Mouse (Mus musculus) embryonic facial prominence, embryonic 10.5 days (tissue): Measurements from ENCODE around the gene Sds. TPM values are rescaled to one million over a fixed set of nuclear protein-coding genes. Genes with fewer than 3 reads are reported as not detected.

ENCODE experiments used
- DNase-seq: peaks from one replicate; pipeline ENCODE4 v3.0.0-alpha.2; 2017; ENCODE audit warnings: low spot score
- H3K27ac ChIP-seq: fragments of 300-500 bp; sonication (generic); replicated peaks from 2 replicates; pipeline ENCODE4 v1.5.1; 2016; ENCODE audit warnings: mild to moderate bottlenecking
- H3K27me3 ChIP-seq: fragments of 300-500 bp; sonication (generic); replicated peaks from 2 replicates; pipeline ENCODE4 v1.6.1; 2016; ENCODE audit warnings: low read depth, mild to moderate bottlenecking; ENCODE audit not compliant: poor library complexity, severe bottlenecking
- H3K36me3 ChIP-seq: fragments of 300-500 bp; sonication (generic); replicated peaks from 2 replicates; pipeline ENCODE4 v1.6.1; 2016; ENCODE audit warnings: mild to moderate bottlenecking, moderate library complexity
- H3K4me1 ChIP-seq: fragments of 300-500 bp; sonication (generic); 2 replicates; pipeline ENCODE4 v1.6.1; 2016
- H3K4me3 ChIP-seq: fragments of 300-500 bp; sonication (generic); 2 replicates; pipeline ENCODE4 v1.5.1; 2016; ENCODE audit warnings: mild to moderate bottlenecking, moderate library complexity
- H3K9me3 ChIP-seq: fragments of 300-500 bp; sonication (generic); 2 replicates; pipeline ENCODE4 v1.6.1; 2016; ENCODE audit warnings: mild to moderate bottlenecking
- WGBS: fragments of 180-500 bp; shearing (Covaris S2); methylation state at CpG from one replicate; pipeline ENCODE4 v1.1.7; 2016; 5-methylcytosine and 5-hydroxymethylcytosine counted together
- polyA plus RNA-seq: library from polyadenylated mRNA; unstranded; fragments of >200 nt; fragmentation: Nextera tagmentation; extraction: Ambion mirVana; gene quantifications from 2 replicates; pipeline ENCODE4 v1.2.1, GENCODE M21; 2016

The Sds gene
- not detected in 2 replicates for polyA plus RNA-seq

DNA sequence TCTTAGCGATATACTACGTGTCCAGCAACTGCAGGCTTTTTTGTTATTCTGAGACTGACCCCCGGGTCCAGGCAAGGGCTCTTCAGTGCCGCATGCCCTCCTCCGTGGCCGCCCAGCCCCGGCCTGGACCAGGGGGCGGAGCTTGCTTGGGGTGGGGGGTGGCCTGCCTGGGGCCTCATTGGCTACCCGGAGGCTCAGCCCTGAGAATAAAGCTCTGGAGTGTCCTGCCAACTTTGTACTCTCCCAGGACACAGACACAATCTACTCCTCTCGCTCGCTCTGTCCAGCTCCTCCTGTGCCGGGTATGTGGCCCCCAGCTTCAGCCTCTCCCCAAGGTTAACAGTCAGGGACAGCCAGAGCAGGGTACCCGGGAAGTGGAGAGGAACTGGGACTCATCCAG is at the start of gene Sds:
Gene Sds, plus strand, starts transcription at position 231 of the 400 bp plus-strand sequence.
- H3K4me1 ChIP-seq, result peaks cover 11% of the 10 kb centered on the region
- no peaks in the 10 kb centered on the region for H3K36me3 ChIP-seq
- DNase-seq, result no peak
- WGBS, result 14% methylated on average over 13 of the region's 13 CpGs
- H3K27ac ChIP-seq, result no peak within 1 kb of the TSS
- H3K9me3 ChIP-seq, result no peaks in the 10 kb centered on the region
- H3K27me3 ChIP-seq, result peaks cover 16% of the 10 kb centered on the region
- H3K4me3 ChIP-seq, result no peak within 1 kb of the TSS

GRCm38 (mm10) chr5:120426572-120426971 is 49.8 kb upstream of the Sds start:
- no peak overlapping the region for H3K4me3 ChIP-seq
- peak; percentile 22 for DNase-seq

DNA sequence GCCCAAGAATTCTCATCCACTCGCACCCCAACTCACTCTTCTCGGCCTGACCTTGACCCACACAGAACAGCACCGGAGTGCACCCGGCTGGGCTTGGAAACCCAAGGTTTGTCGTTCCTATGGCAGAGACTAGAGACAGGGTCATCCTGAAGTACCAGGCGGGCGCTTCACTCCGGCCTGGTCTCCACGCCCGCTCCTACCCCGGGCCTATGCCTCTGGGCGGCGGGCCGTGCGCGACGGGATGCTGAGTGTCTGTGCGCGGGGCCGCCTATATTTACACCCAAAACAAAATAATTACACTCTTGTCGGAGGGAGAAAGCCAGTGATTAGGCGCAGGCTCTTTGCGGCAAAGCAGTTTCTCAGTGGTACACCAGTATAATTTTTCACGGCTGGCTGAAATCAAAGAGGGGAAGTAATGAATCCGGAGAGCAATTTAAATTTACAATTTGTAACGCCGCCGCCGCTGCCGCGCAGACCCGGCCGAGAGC is 48.8 kb upstream of the Sds start:
- peaks cover 24% of the 10 kb centered on the region for H3K4me1 ChIP-seq
- H3K36me3 ChIP-seq, result no peaks in the 10 kb centered on the region
- no peak overlapping the region for H3K27ac ChIP-seq
- no peaks in the 10 kb centered on the region for H3K9me3 ChIP-seq
- H3K4me3 ChIP-seq, result peak overlapping the region; percentile 31
- DNase-seq, result peak; percentile 49
- H3K27me3 ChIP-seq, result peaks cover 100% of the 10 kb centered on the region
- WGBS, result under 1% methylated on average over 33 of the region's 33 CpGs

More at GRCm38 (mm10) chr5:120426572-120426971, 49.8 kb upstream of the Sds start:
- H3K4me1 ChIP-seq, result peaks cover 16% of the 10 kb centered on the region
- no peak overlapping the region for H3K27ac ChIP-seq
- WGBS, result 2% methylated on average over 10 of the region's 10 CpGs
- H3K9me3 ChIP-seq, result no peaks in the 10 kb centered on the region
- no peaks in the 10 kb centered on the region for H3K36me3 ChIP-seq
- H3K27me3 ChIP-seq, result peaks cover 100% of the 10 kb centered on the region

GRCm38 (mm10) chr5:120428189-120428838 is 48.0 kb upstream of the Sds start:
- Histone ChIP-seq H3K27ac (no peak overlapping the region), H3K36me3 (no peaks in the 10 kb centered on the region), H3K27me3 (peaks cover 100% of the 10 kb centered on the region), H3K9me3 (no peaks in the 10 kb centered on the region), H3K4me3 (peak overlapping the region; percentile 31; the same call in 1 of the 2 replicates), H3K4me1 (peaks cover 25% of the 10 kb centered on the region)
- peak; percentile 27 for DNase-seq
- 3% methylated on average over 21 of the region's 21 CpGs for WGBS

GRCm38 (mm10) chr5:120428990-120429389 is 47.3 kb upstream of the Sds start:
- H3K4me1 ChIP-seq, result peaks cover 30% of the 10 kb centered on the region
- H3K27me3 ChIP-seq, result peaks cover 100% of the 10 kb centered on the region
- peak; percentile 28 for DNase-seq
- H3K36me3 ChIP-seq, result no peaks in the 10 kb centered on the region
- H3K4me3 ChIP-seq, result no peak overlapping the region
- H3K9me3 ChIP-seq, result no peaks in the 10 kb centered on the region
- H3K27ac ChIP-seq, result no peak overlapping the region
- WGBS, result 2% methylated on average over 5 of the region's 6 CpGs

GRCm38 (mm10) chr5:120429692-120430091 is 46.6 kb upstream of the Sds start:
- H3K4me3 ChIP-seq, result peak overlapping the region; percentile 14; the same call in 1 of the 2 replicates
- no peaks in the 10 kb centered on the region for H3K9me3 ChIP-seq
- peak; percentile 24 for DNase-seq
- peaks cover 30% of the 10 kb centered on the region for H3K4me1 ChIP-seq
- H3K27me3 ChIP-seq, result peaks cover 100% of the 10 kb centered on the region
- 5% methylated on average over 6 of the region's 6 CpGs for WGBS
- H3K27ac ChIP-seq, result no peak overlapping the region
- H3K36me3 ChIP-seq, result no peaks in the 10 kb centered on the region

- H3K27me3 ChIP-seq, result peaks cover 100% of the 10 kb centered on the region
- no peak overlapping the region for H3K27ac ChIP-seq
- WGBS, result under 1% methylated on average over 30 of the region's 30 CpGs
- peaks cover 39% of the 10 kb centered on the region for H3K4me1 ChIP-seq
- no peaks in the 10 kb centered on the region for H3K9me3 ChIP-seq
- H3K4me3 ChIP-seq, result peak overlapping the region; percentile 43
- H3K36me3 ChIP-seq, result no peaks in the 10 kb centered on the region
- peak; percentile 60 for DNase-seq
Measured at GRCm38 (mm10) chr5:120431001-120431583, 45.2 kb upstream of the Sds start.

DNA sequence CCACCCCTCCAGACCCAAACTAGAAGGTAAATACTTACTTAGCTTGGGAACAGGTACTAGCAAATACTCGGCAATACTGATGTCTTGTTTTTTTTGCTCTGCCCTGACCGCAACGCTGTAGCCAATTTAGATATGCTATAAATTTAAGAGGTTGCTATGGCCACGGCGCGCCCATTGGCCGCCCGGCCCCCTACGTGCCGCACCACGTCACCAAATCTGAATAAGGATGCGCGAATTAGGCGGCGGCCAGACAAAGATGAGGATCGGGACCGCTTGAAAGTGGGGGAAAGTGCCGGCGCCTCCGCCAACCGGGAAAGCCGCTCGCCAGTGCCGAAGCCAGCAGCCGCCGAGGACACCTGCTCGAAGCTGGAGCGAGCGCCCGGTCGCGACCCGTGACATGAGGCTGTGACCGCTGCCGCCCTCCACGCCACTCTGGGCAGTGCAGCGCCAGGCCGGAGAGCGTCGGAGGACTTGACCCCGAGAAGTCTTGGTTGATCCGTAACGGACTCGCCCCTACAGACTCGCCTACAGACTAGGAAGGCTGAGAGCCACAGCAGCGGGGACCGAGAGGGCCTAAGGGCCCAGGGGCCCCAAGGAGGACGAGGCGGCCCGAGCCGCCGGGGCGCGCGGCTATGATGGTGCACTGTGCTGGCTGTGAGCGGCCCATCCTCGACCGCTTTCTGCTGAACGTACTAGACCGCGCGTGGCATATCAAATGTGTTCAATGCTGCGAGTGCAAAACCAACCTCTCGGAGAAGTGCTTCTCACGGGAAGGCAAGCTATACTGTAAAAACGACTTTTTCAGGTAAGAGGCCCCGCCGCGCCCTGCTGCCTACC is 44.5 kb upstream of the Sds start, which contains the start of gene Lhx5:
Gene Lhx5, plus strand, starts transcription at position 51 of the 837 bp plus-strand sequence.
- peaks cover 100% of the 10 kb centered on the region for H3K27me3 ChIP-seq
- H3K36me3 ChIP-seq, result no peaks in the 10 kb centered on the region
- no peak within 1 kb of the TSS; the same call in 1 of the 2 replicates for H3K27ac ChIP-seq
- H3K4me1 ChIP-seq, result peaks cover 46% of the 10 kb centered on the region
- no peaks in the 10 kb centered on the region for H3K9me3 ChIP-seq
- peak; percentile 62 for DNase-seq
- H3K4me3 ChIP-seq, result peak within 1 kb of the TSS; percentile 43
- under 1% methylated on average over 69 of the region's 69 CpGs for WGBS

GRCm38 (mm10) chr5:120432486-120433015 is 43.8 kb upstream of the Sds start:
- Histone ChIP-seq H3K4me3 (peak overlapping the region; percentile 43), H3K36me3 (no peaks in the 10 kb centered on the region), H3K9me3 (no peaks in the 10 kb centered on the region), H3K4me1 (peaks cover 48% of the 10 kb centered on the region), H3K27ac (no peak overlapping the region; the same call in 1 of the 2 replicates), H3K27me3 (peaks cover 100% of the 10 kb centered on the region)
- peak; percentile 54 for DNase-seq
- under 1% methylated on average over 9 of the region's 9 CpGs for WGBS

DNA sequence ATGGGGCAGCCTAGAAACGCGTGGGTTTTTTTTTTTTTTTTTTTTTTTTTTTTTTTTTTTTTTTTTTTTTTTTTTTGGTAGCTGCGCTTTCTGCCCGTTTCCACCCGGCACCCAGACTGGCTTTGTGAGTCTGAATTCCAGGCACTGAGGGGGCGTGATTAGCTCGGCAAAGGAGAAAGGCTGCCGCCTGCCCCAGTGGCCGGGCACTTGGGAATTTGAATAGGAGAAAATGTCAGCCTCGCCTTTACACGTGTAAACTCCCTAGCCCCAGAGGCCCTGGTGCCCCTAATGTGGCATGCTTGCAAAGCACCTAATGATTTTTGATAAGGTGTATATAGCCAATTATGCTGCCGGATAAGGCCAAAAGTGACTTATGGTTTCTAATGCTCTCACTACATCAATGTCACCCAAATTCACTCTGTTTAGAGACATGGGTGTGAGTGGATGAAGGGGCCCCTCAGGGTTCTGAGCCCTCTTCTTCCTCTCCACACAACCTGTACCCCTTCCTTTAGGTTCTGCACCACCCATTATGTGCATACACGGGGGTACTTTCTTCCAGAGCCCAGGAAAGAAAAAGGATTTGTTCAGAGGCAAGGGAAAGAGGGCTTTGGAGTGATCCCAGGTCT is 43.1 kb upstream of the Sds start:
- no peak overlapping the region; the same call in 1 of the 2 replicates for H3K27ac ChIP-seq
- no peaks in the 10 kb centered on the region for H3K36me3 ChIP-seq
- under 1% methylated on average over 13 of the region's 13 CpGs for WGBS
- H3K4me3 ChIP-seq, result peak overlapping the region; percentile 56
- H3K9me3 ChIP-seq, result no peaks in the 10 kb centered on the region
- peaks cover 50% of the 10 kb centered on the region for H3K4me1 ChIP-seq
- peaks cover 100% of the 10 kb centered on the region for H3K27me3 ChIP-seq
- peak; percentile 46 for DNase-seq

GRCm38 (mm10) chr5:120434231-120434735 is 42.0 kb upstream of the Sds start:
- no peaks in the 10 kb centered on the region for H3K36me3 ChIP-seq
- H3K9me3 ChIP-seq, result no peaks in the 10 kb centered on the region
- H3K27me3 ChIP-seq, result peaks cover 100% of the 10 kb centered on the region
- peaks cover 56% of the 10 kb centered on the region for H3K4me1 ChIP-seq
- DNase-seq, result peak; percentile 42
- 3% methylated on average over 21 of the region's 21 CpGs for WGBS
- H3K4me3 ChIP-seq, result peak overlapping the region; percentile 56
- H3K27ac ChIP-seq, result no peak overlapping the region
